Mouse (Mus musculus): ENCODE measurements around the gene Ccnb1. TPM values are rescaled to one million over a fixed set of nuclear protein-coding genes. Genes with fewer than 3 reads are reported as not detected.
"Not testable (repeated sequence)": the region's sequence is repeated elsewhere in the genome, so short reads cannot be mapped to it uniquely, and the experiment has no call there.

Gene Ccnb1
- polyA plus RNA-seq, 1 experiment from 2014 or later: 173 TPM

- Histone ChIP-seq H3K27me3 (ENCODE audit: control insufficient read depth, insufficient read depth, low read length) (no peaks in the 10 kb centered on the region), H3K36me3 (ENCODE audit: control insufficient read depth, insufficient read depth, low read length) (peaks cover 26% of the 10 kb centered on the region), H3K9me3 (replicated peaks; ENCODE audit: control insufficient read depth, low read length) (no peaks in the 10 kb centered on the region), H3K4me3 (replicated peaks; ENCODE audit: low read length) (no peak overlapping the region), H3K9ac (ENCODE audit: low read length) (no peak overlapping the region), H3K4me1 (ENCODE audit: control insufficient read depth, insufficient read depth, low read length) (no peaks in the 10 kb centered on the region), H3K4me2 (ENCODE audit: low read depth, low read length) (no peak overlapping the region), H3K27ac (ENCODE audit: low read length) (peak overlapping the region; percentile 46; the same call in 1 of the 2 replicates)
- WGBS: 45% methylated on average over 6 of the region's 6 CpGs
- no peak; the same call in 1 of the 2 replicates for ATAC-seq (ENCODE audit: insufficient read depth, low FRiP score)
These were observed 37.9 kb upstream of the Ccnb1 start for GRCm38 (mm10) chr13:100824306-100824705.

- Histone ChIP-seq H3K4me1 (ENCODE audit: control insufficient read depth, insufficient read depth, low read length) (no peaks in the 10 kb centered on the region), H3K27ac (ENCODE audit: low read length) (peak overlapping the region; percentile 46; the same call in 1 of the 2 replicates), H3K4me2 (ENCODE audit: low read depth, low read length) (no peak overlapping the region), H3K4me3 (replicated peaks; ENCODE audit: low read length) (no peak overlapping the region), H3K9me3 (replicated peaks; ENCODE audit: control insufficient read depth, low read length) (no peaks in the 10 kb centered on the region), H3K9ac (ENCODE audit: low read length) (no peak overlapping the region), H3K36me3 (ENCODE audit: control insufficient read depth, insufficient read depth, low read length) (peaks cover 26% of the 10 kb centered on the region), H3K27me3 (ENCODE audit: control insufficient read depth, insufficient read depth, low read length) (no peaks in the 10 kb centered on the region)
- WGBS: 93% methylated on average over 3 of the region's 3 CpGs
- no peak for ATAC-seq (ENCODE audit: insufficient read depth, low FRiP score)
These were observed 37.5 kb upstream of the Ccnb1 start for GRCm38 (mm10) chr13:100823863-100824262.

- H3K4me3 ChIP-seq (replicated peaks; ENCODE audit: low read length): no peak overlapping the region
- no peaks in the 10 kb centered on the region for H3K9me3 ChIP-seq (replicated peaks; ENCODE audit: control insufficient read depth, low read length)
- H3K27ac ChIP-seq (ENCODE audit: low read length): no peak overlapping the region
- WGBS: 89% methylated on average over 6 of the region's 6 CpGs
- ATAC-seq (ENCODE audit: insufficient read depth, low FRiP score): no peak
- no peak overlapping the region for H3K9ac ChIP-seq (ENCODE audit: low read length)
- H3K27me3 ChIP-seq (ENCODE audit: control insufficient read depth, insufficient read depth, low read length): no peaks in the 10 kb centered on the region
- H3K4me2 ChIP-seq (ENCODE audit: low read depth, low read length): no peak overlapping the region
- H3K36me3 ChIP-seq (ENCODE audit: control insufficient read depth, insufficient read depth, low read length): peaks cover 24% of the 10 kb centered on the region
- no peaks in the 10 kb centered on the region for H3K4me1 ChIP-seq (ENCODE audit: control insufficient read depth, insufficient read depth, low read length)
These were observed 28.1 kb upstream of the Ccnb1 start for GRCm38 (mm10) chr13:100814451-100814850.

GRCm38 (mm10) chr13:100805776-100806175 lies 19.4 kb upstream of the Ccnb1 start:
- no peak overlapping the region for H3K27ac ChIP-seq (ENCODE audit: low read length)
- peaks cover 32% of the 10 kb centered on the region for H3K36me3 ChIP-seq (ENCODE audit: control insufficient read depth, insufficient read depth, low read length)
- no peak overlapping the region for H3K4me3 ChIP-seq (replicated peaks; ENCODE audit: low read length)
- H3K27me3 ChIP-seq (ENCODE audit: control insufficient read depth, insufficient read depth, low read length): no peaks in the 10 kb centered on the region
- ATAC-seq (ENCODE audit: insufficient read depth, low FRiP score): no peak
- H3K9ac ChIP-seq (ENCODE audit: low read length): no peak overlapping the region
- WGBS: 98% methylated on average over 3 of the region's 3 CpGs
- no peaks in the 10 kb centered on the region for H3K9me3 ChIP-seq (replicated peaks; ENCODE audit: control insufficient read depth, low read length)
- H3K4me1 ChIP-seq (ENCODE audit: control insufficient read depth, insufficient read depth, low read length): no peaks in the 10 kb centered on the region
- no peak overlapping the region for H3K4me2 ChIP-seq (ENCODE audit: low read depth, low read length)

GRCm38 (mm10) chr13:100797171-100797570 lies 10.8 kb upstream of the Ccnb1 start:
- ATAC-seq (ENCODE audit: insufficient read depth, low FRiP score): no peak
- H3K27ac ChIP-seq (ENCODE audit: low read length): no peak overlapping the region
- H3K9me3 ChIP-seq (replicated peaks; ENCODE audit: control insufficient read depth, low read length): no peaks in the 10 kb centered on the region
- H3K27me3 ChIP-seq (ENCODE audit: control insufficient read depth, insufficient read depth, low read length): no peaks in the 10 kb centered on the region
- H3K4me3 ChIP-seq (replicated peaks; ENCODE audit: low read length): no peak overlapping the region
- no peaks in the 10 kb centered on the region for H3K36me3 ChIP-seq (ENCODE audit: control insufficient read depth, insufficient read depth, low read length)
- no peak overlapping the region for H3K9ac ChIP-seq (ENCODE audit: low read length)
- H3K4me1 ChIP-seq (ENCODE audit: control insufficient read depth, insufficient read depth, low read length): no peaks in the 10 kb centered on the region
- no peak overlapping the region for H3K4me2 ChIP-seq (ENCODE audit: low read depth, low read length)
- WGBS: 87% methylated on average over 6 of the region's 6 CpGs

- 77% methylated on average over 3 of the region's 3 CpGs for WGBS
- no peak overlapping the region for H3K27ac ChIP-seq (ENCODE audit: low read length)
- ATAC-seq (ENCODE audit: insufficient read depth, low FRiP score): no peak
- H3K4me2 ChIP-seq (ENCODE audit: low read depth, low read length): no peak overlapping the region
- no peak overlapping the region for H3K9ac ChIP-seq (ENCODE audit: low read length)
- no peaks in the 10 kb centered on the region for H3K36me3 ChIP-seq (ENCODE audit: control insufficient read depth, insufficient read depth, low read length)
- H3K4me3 ChIP-seq (replicated peaks; ENCODE audit: low read length): no peak overlapping the region
- no peaks in the 10 kb centered on the region for H3K9me3 ChIP-seq (replicated peaks; ENCODE audit: control insufficient read depth, low read length)
- H3K4me1 ChIP-seq (ENCODE audit: control insufficient read depth, insufficient read depth, low read length): peaks cover 10% of the 10 kb centered on the region
- H3K27me3 ChIP-seq (ENCODE audit: control insufficient read depth, insufficient read depth, low read length): no peaks in the 10 kb centered on the region
These were observed 2.7 kb upstream of the Ccnb1 start for GRCm38 (mm10) chr13:100789083-100789482.

- not testable (repeated sequence) for H3K4me3 ChIP-seq (replicated peaks; ENCODE audit: low read length); H3K4me2 ChIP-seq (ENCODE audit: low read depth, low read length); ATAC-seq (ENCODE audit: insufficient read depth, low FRiP score); H3K27ac ChIP-seq (ENCODE audit: low read length); H3K9ac ChIP-seq (ENCODE audit: low read length); H3K27me3 ChIP-seq (ENCODE audit: control insufficient read depth, insufficient read depth, low read length); H3K9me3 ChIP-seq (replicated peaks; ENCODE audit: control insufficient read depth, low read length); H3K36me3 ChIP-seq (ENCODE audit: control insufficient read depth, insufficient read depth, low read length)
- 93% methylated on average over 10 of the region's 14 CpGs for WGBS
- peaks cover 15% of the 10 kb centered on the region for H3K4me1 ChIP-seq (ENCODE audit: control insufficient read depth, insufficient read depth, low read length)
These were observed 1.7 kb upstream of the Ccnb1 start for GRCm38 (mm10) chr13:100788057-100788456.

- 54% methylated on average over 6 of the region's 6 CpGs for WGBS
- Histone ChIP-seq H3K4me2 (ENCODE audit: low read depth, low read length) (no peak overlapping the region), H3K9ac (ENCODE audit: low read length) (no peak overlapping the region), H3K4me1 (ENCODE audit: control insufficient read depth, insufficient read depth, low read length) (peaks cover 15% of the 10 kb centered on the region), H3K4me3 (replicated peaks; ENCODE audit: low read length) (no peak overlapping the region), H3K27me3 (ENCODE audit: control insufficient read depth, insufficient read depth, low read length) (no peaks in the 10 kb centered on the region), H3K27ac (ENCODE audit: low read length) (no peak overlapping the region), H3K36me3 (ENCODE audit: control insufficient read depth, insufficient read depth, low read length) (0 out of 2 replicates have a peak, but pooled peaks cover under 1% of the 10 kb centered on the region), H3K9me3 (replicated peaks; ENCODE audit: control insufficient read depth, low read length) (no peaks in the 10 kb centered on the region)
- ATAC-seq (ENCODE audit: insufficient read depth, low FRiP score): no peak
These were observed 1.1 kb upstream of the Ccnb1 start for GRCm38 (mm10) chr13:100787316-100788010.

GRCm38 (mm10) chr13:100785806-100786413 lies 460 bp downstream of the Ccnb1 start:
- peak overlapping the region; percentile 75 for H3K4me2 ChIP-seq (ENCODE audit: low read depth, low read length)
- H3K4me3 ChIP-seq (replicated peaks; ENCODE audit: low read length): peak overlapping the region; percentile 90
- H3K4me1 ChIP-seq (ENCODE audit: control insufficient read depth, insufficient read depth, low read length): peaks cover 15% of the 10 kb centered on the region
- WGBS: under 1% methylated on average over 30 of the region's 30 CpGs
- no peaks in the 10 kb centered on the region for H3K9me3 ChIP-seq (replicated peaks; ENCODE audit: control insufficient read depth, low read length)
- H3K27me3 ChIP-seq (ENCODE audit: control insufficient read depth, insufficient read depth, low read length): no peaks in the 10 kb centered on the region
- H3K9ac ChIP-seq (ENCODE audit: low read length): peak overlapping the region; percentile 85
- H3K36me3 ChIP-seq (ENCODE audit: control insufficient read depth, insufficient read depth, low read length): peaks cover 7% of the 10 kb centered on the region; the same call in 1 of the 2 replicates
- ATAC-seq (ENCODE audit: insufficient read depth, low FRiP score): peak; percentile 3; the same call in 1 of the 2 replicates
- H3K27ac ChIP-seq (ENCODE audit: low read length): peak overlapping the region; percentile 76

Data from stomach, embryonic 16.5 days (tissue).